Mouse (Mus musculus) A20 (cell line): ENCODE results near the gene Ctdnep1.
A peak's percentile ranks its signal among the peaks of the same experiment; 100 is the strongest.
"Not testable (repeated sequence)": the region's sequence is repeated elsewhere in the genome, so short reads cannot be mapped to it uniquely, and the experiment has no call there.

Experiments
- DNase-seq: peaks from one replicate; pipeline ENCODE4 v3.0.0-alpha.2; 2011; ENCODE audit warnings: low read depth, low spot score

Ctdnep1 gene

GRCm38 (mm10) chr11:70010961-70011360 is 30.0 kb downstream of the Ctdnep1 start:
- no peak for DNase-seq

GRCm38 (mm10) chr11:70012931-70013330 is 32.0 kb downstream of the Ctdnep1 start:
- no peak for DNase-seq

- DNase-seq: no peak
These were observed 32.5 kb downstream of the Ctdnep1 start for GRCm38 (mm10) chr11:70013408-70013807.

- no peak for DNase-seq
These were observed 33.1 kb downstream of the Ctdnep1 start for GRCm38 (mm10) chr11:70014051-70014450.

- peak; percentile 88 for DNase-seq
These were observed 34.1 kb downstream of the Ctdnep1 start, which contains the start of gene Acadvl for GRCm38 (mm10) chr11:70014880-70015558. Acadvl (minus strand) TSS chr11:70015411.

- DNase-seq: no peak
These were observed 34.7 kb downstream of the Ctdnep1 start for GRCm38 (mm10) chr11:70015677-70016076.

GRCm38 (mm10) chr11:70016177-70016576 is 35.2 kb downstream of the Ctdnep1 start:
- DNase-seq: not testable (repeated sequence)

GRCm38 (mm10) chr11:70016669-70017068 is 35.7 kb downstream of the Ctdnep1 start, which contains the start of gene Dlg4:
Dlg4 (plus strand) TSS chr11:70016942.
- DNase-seq: no peak

GRCm38 (mm10) chr11:70017199-70017767 is 36.3 kb downstream of the Ctdnep1 start:
- no peak for DNase-seq

GRCm38 (mm10) chr11:70018131-70018990 is 37.4 kb downstream of the Ctdnep1 start:
- DNase-seq: no peak

- DNase-seq: no peak
These were observed 38.6 kb downstream of the Ctdnep1 start for GRCm38 (mm10) chr11:70019495-70020021.

GRCm38 (mm10) chr11:70020022-70020631 is 39.2 kb downstream of the Ctdnep1 start:
- DNase-seq: peak; percentile 27

- DNase-seq: peak; percentile 88
These were observed 39.8 kb downstream of the Ctdnep1 start for GRCm38 (mm10) chr11:70020731-70021263.

- peak; percentile 98 for DNase-seq
These were observed 40.5 kb downstream of the Ctdnep1 start for GRCm38 (mm10) chr11:70021264-70022132.

GRCm38 (mm10) chr11:70023481-70024150 is 42.7 kb downstream of the Ctdnep1 start:
- no peak for DNase-seq

- no peak for DNase-seq
These were observed 43.2 kb downstream of the Ctdnep1 start for GRCm38 (mm10) chr11:70024151-70024514.

- no peak for DNase-seq
These were observed 45.7 kb downstream of the Ctdnep1 start for GRCm38 (mm10) chr11:70026689-70027088.

GRCm38 (mm10) chr11:70027397-70027796 is 46.4 kb downstream of the Ctdnep1 start:
- no peak for DNase-seq

- DNase-seq: no peak
These were observed 47.6 kb downstream of the Ctdnep1 start for GRCm38 (mm10) chr11:70028401-70029129.
